Mouse (Mus musculus): ENCODE results near the gene Zfp664. TPM values are rescaled to one million over a fixed set of nuclear protein-coding genes. Genes with fewer than 3 reads are reported as not detected.

Zfp664 gene
- total RNA-seq (2023): 10 to 100 TPM; 39.7 to 40.5 TPM

GRCm38 (mm10) chr5:124862013-124862866 is at the start of gene Zfp664, which contains the start of gene Ccdc92:
Gene Zfp664, plus strand, starts transcription at chr5:124862691.
Gene Ccdc92, minus strand, starts transcription at chr5:124862424.

Other genes starting within 250 kb of the Zfp664 start
- 10 to 100 TPM; 83.2 to 83.7 TPM for gene Atp6v0a2, start 234.1 kb upstream of the Zfp664 start, total RNA-seq (2023)
- gene Dnah10, start 137.6 kb upstream of the Zfp664 start, total RNA-seq (2023): under 1 TPM; 0.12 to 0.47 TPM
- 10 to 100 TPM; 13.8 to 15.9 TPM for gene Ccdc92, start 267 bp upstream of the Zfp664 start, total RNA-seq (2023)
- not detected for gene Rflna, start 140.5 kb downstream of the Zfp664 start, total RNA-seq (2023)

Data from T-cell, adult 66 days (primary cell).